Mouse (Mus musculus): ENCODE results near the gene Igsf3. TPM values are rescaled to one million over a fixed set of nuclear protein-coding genes. Genes with fewer than 3 reads are reported as not detected.

The Igsf3 gene
- total and polyA plus RNA-seq, 3 experiments = 3.9 to 11.8 (median 11.4) TPM

GRCm38 (mm10) chr3:101500393-101501051, 123.6 kb downstream of the Igsf3 start:
- Histone ChIP-seq H3K4me3 (no peak overlapping the region), H3K9ac (ENCODE audit: low read depth, low read length) (no peak overlapping the region), H3K27me3 (ENCODE audit: control insufficient read depth, insufficient read depth, low read length) (no peaks in the 10 kb centered on the region), H3K4me1 (ENCODE audit: control insufficient read depth, insufficient read depth, low read length) (peaks cover 11% of the 10 kb centered on the region), H3K79me2 (replicated peaks; ENCODE audit: control insufficient read depth, insufficient read depth, low read length) (no peaks in the 10 kb centered on the region), H3K36me3 (ENCODE audit: control insufficient read depth, insufficient read depth, low read length) (no peaks in the 10 kb centered on the region), H3K27ac (peak overlapping the region; percentile 84)
- intact Hi-C loops (cut with DNase I) = loop anchor here (5.0 kb wide), 1 partner anchor 207 kb away; no protein-coding TSS in a partner anchor
- DNase-seq = peak; percentile 52 to 73
- WGBS = 26% methylated on average over 11 of the region's 11 CpGs
- TF ChIP-seq CTCF (IDR thresholded peaks at IDR 0.05) (no peak), EP300 (IDR thresholded peaks at IDR 0.05; ENCODE audit: insufficient read depth, low read depth, low read length) (peak; percentile 96)

- no peak for DNase-seq
- intact Hi-C loops (cut with DNase I) = loop anchor here (5.0 kb wide), 1 partner anchor 206 kb away; no protein-coding TSS in a partner anchor
- H3K4me1 ChIP-seq (ENCODE audit: control insufficient read depth, insufficient read depth, low read length) = peaks cover 14% of the 10 kb centered on the region
- H3K9ac ChIP-seq (ENCODE audit: low read depth, low read length) = no peak overlapping the region
- H3K36me3 ChIP-seq (ENCODE audit: control insufficient read depth, insufficient read depth, low read length) = no peaks in the 10 kb centered on the region
- WGBS = 89% methylated on average over 4 of the region's 4 CpGs
- TF ChIP-seq EP300 (IDR thresholded peaks at IDR 0.05; ENCODE audit: insufficient read depth, low read depth, low read length) (no peak), POLR2A (IDR thresholded peaks at IDR 0.05; ENCODE audit: insufficient read depth, low read depth, low read length) (no peak), CTCF (IDR thresholded peaks at IDR 0.05) (no peak)
- H3K4me3 ChIP-seq = no peak overlapping the region
- no peaks in the 10 kb centered on the region for H3K79me2 ChIP-seq (replicated peaks; ENCODE audit: control insufficient read depth, insufficient read depth, low read length)
- no peaks in the 10 kb centered on the region for H3K27me3 ChIP-seq (ENCODE audit: control insufficient read depth, insufficient read depth, low read length)
- no peak overlapping the region for H3K27ac ChIP-seq
Measured at GRCm38 (mm10) chr3:101501611-101502010, 124.7 kb downstream of the Igsf3 start.

- no peak overlapping the region for H3K27ac ChIP-seq
- H3K4me1 ChIP-seq (ENCODE audit: control insufficient read depth, insufficient read depth, low read length) = peaks cover 17% of the 10 kb centered on the region
- intact Hi-C loops (cut with DNase I) = loop anchor here (5.0 kb wide), 1 partner anchor 205 kb away; no protein-coding TSS in a partner anchor
- 46% methylated on average over 14 of the region's 14 CpGs for WGBS
- no peak for DNase-seq
- no peaks in the 10 kb centered on the region for H3K27me3 ChIP-seq (ENCODE audit: control insufficient read depth, insufficient read depth, low read length)
- TF ChIP-seq EP300 (IDR thresholded peaks at IDR 0.05; ENCODE audit: insufficient read depth, low read depth, low read length) (no peak), POLR2A (IDR thresholded peaks at IDR 0.05; ENCODE audit: insufficient read depth, low read depth, low read length) (no peak), CTCF (IDR thresholded peaks at IDR 0.05) (no peak)
- H3K4me3 ChIP-seq = no peak overlapping the region
- H3K36me3 ChIP-seq (ENCODE audit: control insufficient read depth, insufficient read depth, low read length) = no peaks in the 10 kb centered on the region
- H3K9ac ChIP-seq (ENCODE audit: low read depth, low read length) = no peak overlapping the region
- no peaks in the 10 kb centered on the region for H3K79me2 ChIP-seq (replicated peaks; ENCODE audit: control insufficient read depth, insufficient read depth, low read length)
Measured at GRCm38 (mm10) chr3:101502086-101502760, 125.3 kb downstream of the Igsf3 start.

- H3K4me3 ChIP-seq = no peak overlapping the region
- peak overlapping the region; percentile 88 for H3K27ac ChIP-seq
- no peaks in the 10 kb centered on the region for H3K27me3 ChIP-seq (ENCODE audit: control insufficient read depth, insufficient read depth, low read length)
- H3K9ac ChIP-seq (ENCODE audit: low read depth, low read length) = peak overlapping the region; percentile 26; the same call in 1 of the 2 replicates
- H3K4me1 ChIP-seq (ENCODE audit: control insufficient read depth, insufficient read depth, low read length) = peaks cover 8% of the 10 kb centered on the region
- TF ChIP-seq CTCF (IDR thresholded peaks at IDR 0.05) (peak; percentile 88), EP300 (IDR thresholded peaks at IDR 0.05; ENCODE audit: insufficient read depth, low read depth, low read length) (peak; percentile 94), POLR2A (IDR thresholded peaks at IDR 0.05; ENCODE audit: insufficient read depth, low read depth, low read length) (no peak)
- H3K79me2 ChIP-seq (replicated peaks; ENCODE audit: control insufficient read depth, insufficient read depth, low read length) = no peaks in the 10 kb centered on the region
- 17% methylated on average over 5 of the region's 5 CpGs for WGBS
- DNase-seq = peak; percentile 86 to 87
- intact Hi-C loops (cut with DNase I) = loop anchor here (1.0 to 5.0 kb wide), 3 partner anchors 99 to 300 kb away; partner anchors contain the start of gene Atp1a1
- H3K36me3 ChIP-seq (ENCODE audit: control insufficient read depth, insufficient read depth, low read length) = no peaks in the 10 kb centered on the region
Measured at GRCm38 (mm10) chr3:101506179-101506578, 129.3 kb downstream of the Igsf3 start.

- peaks cover 8% of the 10 kb centered on the region for H3K4me1 ChIP-seq (ENCODE audit: control insufficient read depth, insufficient read depth, low read length)
- peak overlapping the region; percentile 88 for H3K27ac ChIP-seq
- intact Hi-C loops (cut with DNase I) = loop anchor here (1.0 to 5.0 kb wide), 4 partner anchors 44 to 299 kb away; partner anchors contain the start of gene Atp1a1
- WGBS = 22% methylated on average over 14 of the region's 14 CpGs
- H3K27me3 ChIP-seq (ENCODE audit: control insufficient read depth, insufficient read depth, low read length) = no peaks in the 10 kb centered on the region
- H3K36me3 ChIP-seq (ENCODE audit: control insufficient read depth, insufficient read depth, low read length) = no peaks in the 10 kb centered on the region
- H3K79me2 ChIP-seq (replicated peaks; ENCODE audit: control insufficient read depth, insufficient read depth, low read length) = no peaks in the 10 kb centered on the region
- H3K4me3 ChIP-seq = no peak overlapping the region
- H3K9ac ChIP-seq (ENCODE audit: low read depth, low read length) = peak overlapping the region; percentile 69
- peak; percentile 71 to 85 for DNase-seq
- TF ChIP-seq EP300 (IDR thresholded peaks at IDR 0.05; ENCODE audit: insufficient read depth, low read depth, low read length) (peak; percentile 88; the same call in 1 of the 2 replicates), POLR2A (IDR thresholded peaks at IDR 0.05; ENCODE audit: insufficient read depth, low read depth, low read length) (no peak), CTCF (IDR thresholded peaks at IDR 0.05) (no peak)
Measured at GRCm38 (mm10) chr3:101506970-101507702, 130.3 kb downstream of the Igsf3 start.

Measured in heart, adult 2 months (tissue).